Mouse (Mus musculus): Measurements from ENCODE around the gene Meioc.
A peak's percentile ranks its signal among the peaks of the same experiment; 100 is the strongest.

The Meioc gene

GRCm38 (mm10) chr11:102663416-102663815 is at the start of gene Meioc:
Gene Meioc (plus strand): TSS chr11:102663716.
- DNase-seq (ENCODE audit: extremely low spot score, low spot score) = no peak

- DNase-seq (ENCODE audit: extremely low spot score, low spot score) = no peak
Observed at GRCm38 (mm10) chr11:102619449-102619848, 44.1 kb upstream of the Meioc start.

DNA sequence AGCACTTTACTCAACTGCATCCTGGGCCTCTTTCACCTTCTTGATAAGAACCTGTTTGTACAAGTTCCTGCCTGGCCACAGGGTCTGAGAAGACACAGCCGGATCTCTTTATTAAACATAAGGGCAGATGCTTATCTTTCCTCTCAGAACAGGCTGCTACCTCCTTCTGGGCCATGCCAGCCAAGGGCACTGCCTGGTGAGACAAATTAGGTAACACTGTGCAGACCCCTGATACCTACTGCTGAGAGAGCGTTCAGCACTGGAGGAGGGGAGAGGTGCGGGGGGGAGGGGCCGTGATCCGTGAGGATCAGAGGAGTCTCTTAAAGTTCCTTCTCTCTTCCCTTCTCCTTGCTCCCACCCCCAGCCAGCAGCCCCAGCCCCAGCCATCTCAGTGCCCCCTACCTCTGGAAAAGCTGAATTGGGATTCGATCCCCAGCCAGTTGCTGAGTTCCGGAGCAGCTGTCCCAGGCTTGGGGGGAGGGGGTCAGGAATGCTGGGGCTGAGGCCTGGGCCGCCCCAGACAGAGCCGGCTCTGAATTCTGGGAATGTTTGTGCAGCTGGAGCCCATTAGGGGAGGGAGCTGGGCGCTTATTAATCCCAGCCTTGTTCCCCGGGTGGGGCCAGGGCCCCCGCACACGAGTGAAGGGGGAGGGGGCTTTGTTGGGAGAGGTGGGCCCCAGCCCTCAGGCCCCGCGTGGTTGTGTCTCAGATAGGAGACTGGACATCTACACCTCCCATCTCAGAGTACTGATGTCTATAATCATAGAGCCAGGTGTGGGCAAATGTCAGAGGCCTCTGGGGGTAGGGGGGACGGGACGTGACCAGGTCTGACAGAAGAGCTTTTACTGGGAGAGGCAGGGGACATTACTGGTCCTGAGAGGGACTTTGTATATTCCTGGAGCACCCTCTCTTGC is 39.4 kb upstream of the Meioc start:
- peak; percentile 88 for DNase-seq (ENCODE audit: extremely low spot score, low spot score)

- DNase-seq (ENCODE audit: extremely low spot score, low spot score) = peak; percentile 55
Observed at GRCm38 (mm10) chr11:102624888-102625407, 38.6 kb upstream of the Meioc start.

DNA sequence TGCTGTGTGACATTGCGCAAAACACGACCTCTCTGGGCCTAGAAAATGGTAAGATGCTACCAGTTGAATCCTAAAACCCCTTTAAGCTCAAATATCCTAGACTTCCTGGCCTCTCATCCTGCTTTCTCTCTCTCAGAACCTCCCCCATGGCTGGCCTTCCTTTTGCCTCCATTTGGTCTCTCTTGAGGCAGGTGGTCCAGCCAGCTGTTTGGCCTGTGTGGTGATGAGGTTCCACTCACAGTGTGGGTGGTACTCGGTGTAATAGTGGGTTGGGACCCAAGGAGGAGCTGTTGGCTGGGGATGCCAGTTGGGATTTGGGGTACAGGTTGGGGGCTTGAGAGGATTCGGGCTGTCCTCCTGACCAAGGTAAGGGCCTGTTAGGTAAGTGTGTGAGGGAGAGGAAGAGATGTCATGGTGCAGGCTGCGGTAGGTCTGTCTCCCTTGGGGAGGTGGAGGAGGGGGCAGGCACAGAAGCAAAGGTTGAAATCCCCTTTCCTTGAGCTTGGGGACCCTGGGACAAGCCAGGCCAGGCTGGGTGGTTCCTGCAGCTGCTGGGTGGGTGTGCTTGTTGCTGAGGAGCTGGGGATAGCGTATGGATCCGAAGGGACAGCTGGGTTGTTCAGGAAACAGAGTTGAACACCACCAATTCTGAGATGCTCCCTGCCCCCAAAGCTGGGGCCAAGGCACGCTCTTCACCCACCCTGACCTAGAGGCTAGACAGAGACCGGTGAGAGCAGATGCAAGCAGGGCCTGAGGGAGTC is 36.2 kb upstream of the Meioc start:
- DNase-seq (ENCODE audit: extremely low spot score, low spot score) = no peak

DNA sequence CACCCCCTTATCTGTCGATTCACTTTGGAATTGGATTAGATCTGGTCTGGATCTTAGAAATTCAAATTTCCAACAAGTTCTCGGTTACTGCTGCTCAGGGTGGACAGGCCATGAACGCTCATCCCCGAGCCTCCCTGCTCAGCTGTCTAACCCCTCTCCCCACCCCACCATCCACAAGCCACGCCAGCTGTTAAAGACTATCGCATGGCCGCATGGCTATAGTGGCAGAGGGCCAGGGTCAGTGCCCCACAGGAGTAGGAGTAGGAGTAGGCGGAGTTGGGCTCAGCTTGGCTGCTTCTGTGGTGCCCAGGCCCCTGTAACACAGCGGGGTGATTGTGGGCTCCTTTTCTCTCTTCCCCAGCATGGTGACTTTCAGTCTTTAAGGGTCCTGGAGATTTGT is 35.0 kb upstream of the Meioc start:
- no peak for DNase-seq (ENCODE audit: extremely low spot score, low spot score)

DNA sequence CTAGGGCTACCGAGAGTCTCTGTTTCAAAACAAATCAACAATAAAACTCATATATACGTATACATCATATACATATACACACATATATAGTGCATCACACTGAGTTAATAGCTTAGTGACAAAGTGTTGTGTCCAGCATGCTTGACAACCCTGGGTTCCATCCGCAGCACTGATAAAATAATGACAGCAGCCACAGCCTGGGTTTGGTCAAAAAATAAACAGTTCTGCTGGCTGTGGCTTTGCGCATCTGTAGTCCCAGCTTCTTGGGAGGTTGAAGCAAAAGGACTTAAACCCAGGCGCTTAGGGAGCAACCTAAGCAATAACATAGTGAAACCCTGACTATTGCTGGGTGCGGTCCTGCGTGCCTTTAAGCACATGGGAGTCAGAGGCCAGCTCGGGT is 34.1 kb upstream of the Meioc start:
- no peak for DNase-seq (ENCODE audit: extremely low spot score, low spot score)

DNA sequence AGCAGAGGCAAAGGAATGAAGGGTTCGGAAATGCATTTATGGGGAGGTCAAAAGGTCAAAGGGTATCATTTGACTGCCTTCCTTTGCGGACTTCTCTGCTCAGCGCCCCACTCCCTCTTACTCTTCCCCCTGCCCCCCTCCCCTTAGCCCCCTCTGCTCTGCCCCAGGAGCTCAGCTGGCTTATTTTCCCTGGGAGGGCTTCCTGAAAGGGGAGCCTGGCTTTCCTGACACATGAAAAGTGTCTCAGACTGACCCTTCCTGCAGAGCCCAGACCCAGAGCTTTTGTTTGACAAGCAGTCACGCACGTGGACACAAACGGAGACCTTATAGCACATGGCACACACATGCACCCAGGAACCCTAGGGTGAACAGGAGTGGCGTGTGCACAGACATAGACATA is 32.8 kb upstream of the Meioc start:
- DNase-seq (ENCODE audit: extremely low spot score, low spot score) = no peak

DNA sequence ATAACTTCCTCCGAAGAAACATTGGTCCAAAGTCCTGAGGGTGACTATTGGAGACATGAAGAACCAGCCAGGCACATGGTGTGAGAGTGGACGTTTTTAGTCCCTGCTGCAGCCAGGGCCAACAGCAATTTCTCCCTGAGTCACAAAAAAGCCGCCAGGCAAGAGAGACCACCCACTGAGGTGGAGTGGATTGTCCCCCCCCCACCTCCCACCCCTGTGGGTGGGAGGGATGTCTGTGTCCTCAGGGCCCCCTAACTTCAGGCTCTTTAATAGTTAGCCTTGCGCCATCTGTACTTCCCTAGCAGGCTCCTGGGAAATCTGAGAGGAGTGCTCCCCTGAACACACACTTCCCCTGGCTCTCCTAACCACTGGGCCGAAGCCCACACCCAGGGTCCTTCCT is 32.3 kb upstream of the Meioc start:
- DNase-seq (ENCODE audit: extremely low spot score, low spot score) = no peak

DNA sequence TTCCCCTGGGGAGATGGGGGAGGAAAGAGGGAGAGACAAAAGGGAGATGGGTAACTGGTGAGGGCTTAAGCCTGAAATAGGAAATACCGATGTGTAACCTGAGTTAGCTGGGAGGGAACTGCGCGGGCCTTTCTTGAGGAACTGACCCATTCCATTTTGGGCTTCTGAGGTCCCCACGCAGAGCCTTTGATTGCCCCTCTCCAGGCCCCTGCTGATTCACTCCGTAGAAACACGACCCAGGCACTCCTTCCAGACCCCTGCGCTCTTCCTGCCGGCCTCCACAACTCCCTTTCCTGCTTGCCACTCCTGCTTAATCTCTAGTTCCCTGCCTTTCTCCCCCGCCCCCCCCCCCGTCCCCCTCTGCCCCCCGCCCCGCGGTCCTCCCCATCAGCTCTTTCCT is 30.8 kb upstream of the Meioc start:
- no peak for DNase-seq (ENCODE audit: extremely low spot score, low spot score)

DNA sequence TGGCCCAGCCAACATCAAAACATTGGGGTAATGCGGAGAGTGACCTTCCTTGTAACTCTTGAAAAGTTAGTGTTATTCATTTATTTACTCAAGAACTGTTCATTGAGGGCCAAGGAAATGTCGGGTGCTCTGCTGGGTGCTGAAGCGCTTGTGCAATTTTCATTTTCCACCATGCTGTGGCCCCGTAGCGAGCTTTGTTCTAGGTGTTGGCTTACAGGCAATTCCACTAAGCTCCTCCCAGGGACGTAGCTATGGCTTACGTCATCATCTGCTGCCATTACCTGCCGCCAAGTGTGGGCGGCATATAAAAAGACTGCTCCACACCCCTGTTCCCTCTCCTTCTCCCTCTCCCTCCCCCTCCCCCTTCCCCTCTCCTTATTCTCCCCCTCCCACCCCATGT is 30.1 kb upstream of the Meioc start:
- DNase-seq (ENCODE audit: extremely low spot score, low spot score) = no peak

DNA sequence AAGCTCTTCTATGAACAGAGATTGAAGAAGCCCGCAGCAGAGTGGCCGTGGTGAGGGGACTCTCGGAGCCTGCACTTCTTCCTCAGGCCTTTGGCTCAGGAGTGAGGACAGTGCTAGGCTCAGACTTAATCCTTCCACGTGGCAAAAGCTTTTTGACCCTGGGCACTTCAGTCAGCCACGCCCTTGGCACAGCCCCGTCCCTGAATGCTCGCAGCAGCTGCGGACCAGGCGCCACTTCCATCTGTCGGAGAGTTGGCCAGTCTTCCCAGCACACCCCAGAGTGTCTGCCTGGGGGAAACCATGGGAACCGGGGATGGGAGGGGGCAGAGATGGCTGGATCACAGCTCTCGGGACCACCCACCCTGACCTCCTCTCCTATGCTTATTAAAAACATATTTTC is 26.6 kb upstream of the Meioc start:
- no peak for DNase-seq (ENCODE audit: extremely low spot score, low spot score)

DNA sequence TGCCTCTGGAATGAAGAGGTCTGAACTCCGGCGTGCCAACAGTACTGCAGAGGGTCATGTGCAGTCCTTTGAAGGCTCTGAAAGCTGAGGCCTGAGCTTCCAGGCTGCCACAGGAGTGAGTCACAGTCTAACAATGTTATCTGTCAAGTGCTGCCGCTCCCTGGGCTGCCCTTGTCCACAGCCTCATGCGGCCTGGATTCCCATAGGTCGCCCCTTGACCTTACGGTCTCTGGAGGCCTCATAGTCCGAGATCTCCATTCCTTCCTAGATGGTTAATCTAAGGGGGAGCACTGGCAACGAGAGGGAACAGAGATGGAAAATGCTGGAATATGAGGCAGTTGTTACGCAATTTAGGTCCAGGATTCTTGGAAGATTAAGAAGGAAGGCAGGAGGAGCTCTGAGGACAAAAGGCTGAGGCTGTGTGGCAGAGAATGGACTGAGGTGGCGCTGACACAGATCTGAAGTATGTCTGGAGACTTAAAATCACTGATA is 19.6 kb upstream of the Meioc start:
- no peak for DNase-seq (ENCODE audit: extremely low spot score, low spot score)

GRCm38 (mm10) chr11:102646226-102646625 is 17.3 kb upstream of the Meioc start:
- no peak for DNase-seq (ENCODE audit: extremely low spot score, low spot score)

DNA sequence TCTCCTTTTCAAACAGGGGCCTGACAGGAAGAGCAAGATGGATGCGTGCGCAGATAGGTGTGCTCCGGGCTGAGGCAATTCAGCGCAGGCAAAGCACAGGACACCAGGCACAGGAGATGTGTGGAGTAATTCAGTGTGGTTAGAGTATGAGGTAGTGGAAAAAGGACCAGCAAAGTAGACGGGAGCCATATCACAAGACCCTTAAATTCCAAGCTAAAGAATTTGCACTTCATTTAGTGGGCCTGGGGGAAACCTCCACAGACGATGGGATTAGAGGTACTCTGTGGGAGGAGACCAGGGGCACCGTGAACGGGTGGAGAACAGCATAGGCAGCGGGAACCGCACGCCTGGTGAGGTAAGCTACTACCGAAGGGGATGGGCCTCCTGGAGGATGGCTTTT is 15.6 kb upstream of the Meioc start:
- no peak for DNase-seq (ENCODE audit: extremely low spot score, low spot score)

- peak; percentile 83 for DNase-seq (ENCODE audit: extremely low spot score, low spot score)
Observed at GRCm38 (mm10) chr11:102651381-102651780, 12.1 kb upstream of the Meioc start.

- peak; percentile 16 for DNase-seq (ENCODE audit: extremely low spot score, low spot score)
Observed at GRCm38 (mm10) chr11:102652844-102653243, 10.7 kb upstream of the Meioc start.

DNA sequence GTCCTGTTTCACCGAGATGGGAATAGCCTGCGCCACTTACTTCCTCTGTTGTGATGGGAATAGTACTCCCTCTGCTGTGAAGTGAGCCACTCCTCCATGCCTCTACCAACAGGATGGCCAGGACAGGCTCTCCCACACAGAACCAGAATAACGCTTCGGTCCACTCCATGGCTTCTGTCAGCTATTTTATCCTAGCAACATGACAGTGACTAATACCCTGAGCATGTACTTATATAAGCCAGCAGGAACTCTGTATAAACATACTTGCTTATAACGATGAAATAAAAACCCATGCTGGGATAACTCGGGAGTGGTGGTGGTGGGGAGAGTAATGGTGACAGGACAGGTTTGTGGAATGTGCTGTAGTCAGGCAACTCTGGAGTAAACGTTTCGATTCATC is 7.6 kb upstream of the Meioc start:
- no peak for DNase-seq (ENCODE audit: extremely low spot score, low spot score)

DNA sequence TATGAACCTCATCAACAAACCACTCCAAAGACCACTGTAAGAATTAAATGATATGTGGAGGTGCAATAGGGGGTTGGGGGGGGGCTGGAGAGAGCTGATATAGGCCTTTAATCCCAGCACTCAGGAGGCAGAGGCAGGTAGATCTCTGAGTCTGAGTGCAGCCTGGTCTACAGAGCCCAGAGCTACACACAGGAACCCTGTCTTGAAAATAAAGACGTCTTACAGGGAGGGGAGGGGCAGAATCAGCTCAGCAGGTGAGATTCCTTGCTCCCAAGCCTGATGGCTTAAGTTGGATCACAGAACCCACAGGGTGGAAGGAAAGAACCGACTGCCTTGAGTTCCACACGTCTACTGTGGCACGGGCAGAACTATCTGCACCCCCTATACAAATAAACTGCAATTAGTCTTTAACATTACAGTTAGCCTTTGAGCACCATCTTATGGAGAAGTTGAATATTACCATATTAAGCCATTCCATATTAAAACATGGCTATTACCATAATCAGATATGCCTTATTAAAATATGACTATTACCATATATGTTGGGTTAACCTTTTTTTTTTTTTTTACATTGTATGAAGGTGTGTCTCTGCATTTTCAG is 7.1 kb upstream of the Meioc start:
- DNase-seq (ENCODE audit: extremely low spot score, low spot score) = no peak

- DNase-seq (ENCODE audit: extremely low spot score, low spot score) = no peak
Observed at GRCm38 (mm10) chr11:102656931-102657330, 6.6 kb upstream of the Meioc start.

DNA sequence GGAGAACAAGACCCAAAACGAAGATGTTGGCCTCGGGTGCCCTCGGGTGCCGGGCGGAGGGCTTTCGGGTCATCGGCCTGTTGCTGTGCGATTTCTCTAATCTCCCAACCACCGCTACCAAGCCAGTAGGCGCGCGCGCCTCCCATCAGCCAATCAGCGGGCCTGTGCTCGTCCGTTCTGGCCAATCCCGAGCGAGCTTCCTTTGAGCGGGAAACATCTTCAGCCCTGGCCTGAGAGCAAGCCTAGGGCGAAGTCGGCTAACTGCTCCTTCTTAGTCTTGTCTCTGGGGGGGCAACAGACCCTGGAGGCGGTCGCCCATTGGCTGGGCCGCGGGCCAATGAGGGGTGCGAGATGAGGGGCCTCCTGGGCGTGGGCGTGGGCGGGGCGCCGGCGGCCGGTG is 1.6 kb downstream of the Meioc start:
- no peak for DNase-seq (ENCODE audit: extremely low spot score, low spot score)
